Mouse (Mus musculus) cerebellum, adult 11-12 months (tissue): ENCODE measurements around the gene Mthfd1l.

ENCODE experiments used
- DNase-seq: peaks from one replicate; pipeline ENCODE4 v3.0.0; 2022

The Mthfd1l gene

GRCm38 (mm10) chr10:3972981-3973588 lies at the start of gene Mthfd1l:
Mthfd1l (plus strand) TSS chr10:3973118.
- peak; percentile 93 for DNase-seq

GRCm38 (mm10) chr10:3928008-3928545 lies 44.8 kb upstream of the Mthfd1l start:
- DNase-seq = no peak

- no peak for DNase-seq
Measured at GRCm38 (mm10) chr10:3931831-3932230, 41.1 kb upstream of the Mthfd1l start.

- no peak for DNase-seq
Measured at GRCm38 (mm10) chr10:3933311-3933940, 39.5 kb upstream of the Mthfd1l start.

- DNase-seq = no peak
Measured at GRCm38 (mm10) chr10:3936864-3937263, 36.1 kb upstream of the Mthfd1l start.

GRCm38 (mm10) chr10:3939895-3940595 lies 32.9 kb upstream of the Mthfd1l start:
- no peak for DNase-seq

- DNase-seq = no peak
Measured at GRCm38 (mm10) chr10:3940596-3940975, 32.3 kb upstream of the Mthfd1l start.

- no peak for DNase-seq
Measured at GRCm38 (mm10) chr10:3941054-3941757, 31.7 kb upstream of the Mthfd1l start.

- DNase-seq = no peak
Measured at GRCm38 (mm10) chr10:3942289-3942688, 30.6 kb upstream of the Mthfd1l start.

GRCm38 (mm10) chr10:3943492-3944395 lies 29.2 kb upstream of the Mthfd1l start:
- DNase-seq = peak; percentile 33

GRCm38 (mm10) chr10:3946871-3947270 lies 26.0 kb upstream of the Mthfd1l start:
- DNase-seq = no peak

GRCm38 (mm10) chr10:3947346-3947745 lies 25.6 kb upstream of the Mthfd1l start:
- DNase-seq = no peak

- DNase-seq = no peak
Measured at GRCm38 (mm10) chr10:3949306-3949705, 23.6 kb upstream of the Mthfd1l start.

- DNase-seq = no peak
Measured at GRCm38 (mm10) chr10:3956471-3956870, 16.4 kb upstream of the Mthfd1l start.

GRCm38 (mm10) chr10:3958591-3958990 lies 14.3 kb upstream of the Mthfd1l start:
- DNase-seq = no peak

- no peak for DNase-seq
Measured at GRCm38 (mm10) chr10:3969026-3969425, 3.9 kb upstream of the Mthfd1l start.

- peak; percentile 52 for DNase-seq
Measured at GRCm38 (mm10) chr10:3972237-3972636, 681 bp upstream of the Mthfd1l start.

- DNase-seq = peak; percentile 91
Measured at GRCm38 (mm10) chr10:3973589-3974070, 712 bp downstream of the Mthfd1l start.

GRCm38 (mm10) chr10:3974380-3974779 lies 1.5 kb downstream of the Mthfd1l start:
- DNase-seq = peak; percentile 40

GRCm38 (mm10) chr10:3975898-3976622 lies 3.1 kb downstream of the Mthfd1l start:
- DNase-seq = no peak

- DNase-seq = peak; percentile 47
Measured at GRCm38 (mm10) chr10:3976623-3977010, 3.7 kb downstream of the Mthfd1l start.
